Mouse (Mus musculus) telencephalon, adult 2 months (tissue): Measurements from ENCODE around the gene Prickle1.

Experiments used
- DNase-seq: peaks from one replicate; pipeline ENCODE4 v3.0.0-alpha.2; 2011; ENCODE audit warnings: low read depth, low spot score

The Prickle1 gene

GRCm38 (mm10) chr15:93548297-93548696 lies 47.4 kb downstream of the Prickle1 start:
- DNase-seq, result no peak

- DNase-seq, result no peak
Observed at GRCm38 (mm10) chr15:93539415-93539814, 56.3 kb downstream of the Prickle1 start.

GRCm38 (mm10) chr15:93538551-93539205 lies 57.0 kb downstream of the Prickle1 start:
- DNase-seq, result no peak

DNA sequence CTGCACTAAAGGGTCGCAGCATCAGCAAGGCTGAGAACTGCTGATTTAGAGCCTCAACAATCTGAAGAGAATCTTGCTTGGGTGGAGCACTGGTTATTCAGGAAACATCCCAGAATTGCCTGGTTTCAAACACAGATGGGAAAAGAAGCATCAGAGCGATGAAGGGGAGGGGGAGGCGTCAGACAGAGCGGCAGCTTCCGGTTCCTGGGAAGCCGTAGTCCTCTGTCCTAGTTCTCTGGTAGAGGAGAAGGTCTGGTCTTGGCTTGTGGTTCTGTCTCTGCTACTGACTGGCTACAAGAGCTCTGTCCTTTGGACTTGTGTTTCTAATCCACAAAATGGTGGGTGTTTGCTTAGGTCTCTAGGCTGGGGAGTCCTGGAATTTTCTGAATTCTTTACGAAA lies 57.9 kb downstream of the Prickle1 start:
- DNase-seq, result no peak

GRCm38 (mm10) chr15:93536191-93536590 lies 59.5 kb downstream of the Prickle1 start:
- no peak for DNase-seq

GRCm38 (mm10) chr15:93530703-93531032 lies 65.0 kb downstream of the Prickle1 start:
- DNase-seq, result no peak

GRCm38 (mm10) chr15:93529831-93530702 lies 65.6 kb downstream of the Prickle1 start:
- DNase-seq, result no peak

DNA sequence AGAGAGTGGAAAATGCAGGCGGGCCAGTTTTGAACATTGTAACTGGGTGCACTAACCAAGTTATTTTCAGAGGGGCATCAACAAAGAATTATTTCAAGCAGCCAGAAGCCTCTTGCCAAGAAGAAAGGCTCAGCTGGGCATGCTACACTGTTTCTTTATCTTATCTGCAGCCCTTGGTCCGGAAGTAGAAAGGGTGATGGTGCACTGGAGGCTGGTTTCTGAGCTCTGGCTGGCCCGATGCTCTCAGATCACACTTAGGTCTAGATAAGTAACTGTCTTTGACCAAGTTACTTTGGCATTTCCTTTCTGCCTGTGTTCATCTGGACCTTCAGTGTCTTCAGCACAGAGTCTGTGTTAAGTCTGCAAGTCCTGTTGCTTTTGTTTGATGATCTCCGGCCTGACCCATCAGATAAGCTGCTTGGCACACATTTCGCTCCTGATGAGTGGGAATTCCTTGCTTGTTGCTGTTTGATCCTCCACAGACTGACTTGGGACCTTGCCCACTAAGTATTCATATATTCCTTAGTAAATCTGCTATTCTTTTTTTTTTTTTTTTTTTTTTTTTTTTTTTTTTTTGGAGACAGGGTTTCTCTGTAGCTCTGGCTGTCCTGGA lies 70.3 kb downstream of the Prickle1 start:
- no peak for DNase-seq

DNA sequence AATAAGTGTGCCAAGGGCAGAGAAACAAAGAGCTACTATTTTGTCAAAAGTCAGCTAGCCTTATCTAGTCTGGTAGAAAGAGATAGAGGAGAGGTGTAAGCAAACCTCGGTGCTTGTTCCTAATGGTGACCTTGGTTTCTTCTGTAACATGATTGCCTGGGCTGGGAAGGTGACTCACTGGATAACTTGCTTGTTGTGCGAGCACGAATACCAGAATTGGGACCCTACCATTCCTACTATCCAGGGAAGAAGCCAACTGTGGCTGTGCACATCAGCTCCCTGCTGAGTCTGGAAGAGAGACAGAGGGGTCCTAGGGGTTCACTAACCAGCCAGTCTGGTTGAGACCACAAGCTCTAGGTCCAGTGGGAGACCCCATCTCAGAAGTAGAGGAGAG lies 73.9 kb downstream of the Prickle1 start:
- DNase-seq, result no peak

- DNase-seq, result no peak
Observed at GRCm38 (mm10) chr15:93521088-93521786, 74.5 kb downstream of the Prickle1 start.

GRCm38 (mm10) chr15:93519836-93520826 lies 75.6 kb downstream of the Prickle1 start:
- no peak for DNase-seq

GRCm38 (mm10) chr15:93518941-93519835 lies 76.5 kb downstream of the Prickle1 start:
- DNase-seq, result no peak

DNA sequence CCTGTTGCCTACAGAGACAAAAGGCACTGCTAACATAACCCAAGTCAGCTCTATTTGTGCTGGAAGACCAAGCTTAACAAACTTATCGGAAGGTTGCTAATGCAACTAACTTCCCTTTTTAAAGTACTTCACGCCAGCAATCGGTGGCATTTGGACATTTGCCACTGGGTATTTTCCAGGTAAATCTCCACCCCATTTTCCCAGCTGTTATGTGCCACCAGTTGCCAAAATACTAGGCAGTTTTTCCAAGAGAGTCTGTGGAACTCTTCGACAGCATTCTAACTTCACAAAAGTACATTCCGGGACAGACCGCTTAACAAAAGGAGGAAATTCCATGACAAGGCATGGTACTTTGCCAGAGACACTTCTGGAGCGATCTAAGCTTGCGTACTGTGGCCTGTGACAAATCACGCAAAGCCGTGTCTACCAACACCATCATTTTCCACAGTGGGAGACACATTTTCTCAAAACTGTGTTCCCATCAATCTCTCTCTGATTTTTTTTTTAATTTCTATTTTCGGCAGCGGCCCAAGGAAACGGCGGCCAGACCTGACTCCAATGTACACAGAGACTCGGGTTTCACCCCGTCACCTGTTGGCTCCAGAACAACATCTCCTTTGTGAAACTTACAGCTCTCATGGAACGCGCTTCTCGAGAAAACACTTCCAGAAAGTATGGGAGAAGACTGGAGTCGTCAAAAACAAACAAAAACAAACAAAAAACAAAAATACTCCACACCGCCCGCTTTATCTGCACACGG lies 77.4 kb downstream of the Prickle1 start:
- DNase-seq, result no peak

DNA sequence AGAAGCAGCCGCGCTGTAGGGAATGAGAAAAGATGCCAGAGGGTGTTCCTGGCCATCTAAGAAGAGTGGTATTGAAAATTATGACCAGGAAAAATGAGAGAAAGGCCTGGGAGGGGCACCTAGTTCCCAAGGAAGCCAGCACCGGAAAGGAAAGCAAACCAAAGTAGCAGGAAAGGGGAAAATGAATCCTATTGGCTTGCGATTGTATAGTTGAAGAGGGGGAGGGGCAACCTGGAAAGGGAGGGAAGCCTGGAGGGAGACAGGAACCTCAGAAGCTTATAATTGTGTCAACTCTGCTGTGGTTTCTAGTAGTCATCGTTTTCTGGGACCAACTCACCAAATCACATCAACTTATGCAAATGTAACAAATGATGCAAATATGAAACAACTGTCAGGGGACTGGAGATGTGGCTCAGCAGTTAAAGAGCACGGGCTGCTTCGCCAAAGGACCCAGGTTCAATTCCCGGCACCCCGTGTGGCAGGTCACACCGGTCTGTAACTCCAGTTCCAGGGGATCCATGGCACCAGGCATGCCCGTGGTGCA lies 78.6 kb downstream of the Prickle1 start:
- DNase-seq, result no peak

GRCm38 (mm10) chr15:93515316-93515715 lies 80.4 kb downstream of the Prickle1 start:
- no peak for DNase-seq

DNA sequence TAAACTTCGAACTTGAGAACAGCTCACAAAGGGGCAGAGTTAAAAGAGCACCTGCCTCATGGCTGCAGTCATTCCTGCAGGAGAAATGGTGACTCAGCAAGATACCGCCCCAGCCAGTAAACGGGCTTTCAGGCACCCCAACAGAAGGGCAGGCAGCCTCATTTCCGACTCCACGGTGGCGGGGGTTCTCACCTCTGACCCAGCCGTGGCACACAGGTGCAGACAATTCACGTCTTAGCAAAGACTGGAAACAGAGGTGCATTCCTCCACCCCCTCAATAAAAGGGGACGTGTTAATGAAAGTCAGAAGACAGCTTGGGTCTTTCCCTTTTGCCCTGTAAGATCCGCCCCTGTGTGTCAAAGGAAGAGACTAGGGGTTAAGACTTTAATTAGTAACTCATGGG lies 81.8 kb downstream of the Prickle1 start:
- DNase-seq, result no peak

DNA sequence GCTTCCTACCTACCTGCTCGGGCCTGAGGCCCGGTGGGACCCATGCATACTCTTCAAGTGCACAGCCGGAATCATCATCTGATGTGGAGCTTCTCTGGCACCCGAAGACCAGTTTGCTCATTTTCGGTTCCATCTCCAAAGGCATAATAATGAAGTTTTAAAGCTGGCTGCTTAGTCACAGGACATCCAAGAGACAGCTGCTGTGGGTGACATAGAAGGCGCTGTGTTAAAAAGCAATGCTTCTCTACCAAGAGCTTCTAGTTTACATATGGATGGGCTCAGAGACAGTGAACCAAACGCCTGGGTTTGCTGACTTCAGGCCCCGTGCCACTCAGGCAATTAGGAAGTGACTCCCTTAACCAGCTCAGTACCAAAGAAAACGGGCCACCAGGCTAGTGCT lies 83.3 kb downstream of the Prickle1 start:
- DNase-seq, result no peak

DNA sequence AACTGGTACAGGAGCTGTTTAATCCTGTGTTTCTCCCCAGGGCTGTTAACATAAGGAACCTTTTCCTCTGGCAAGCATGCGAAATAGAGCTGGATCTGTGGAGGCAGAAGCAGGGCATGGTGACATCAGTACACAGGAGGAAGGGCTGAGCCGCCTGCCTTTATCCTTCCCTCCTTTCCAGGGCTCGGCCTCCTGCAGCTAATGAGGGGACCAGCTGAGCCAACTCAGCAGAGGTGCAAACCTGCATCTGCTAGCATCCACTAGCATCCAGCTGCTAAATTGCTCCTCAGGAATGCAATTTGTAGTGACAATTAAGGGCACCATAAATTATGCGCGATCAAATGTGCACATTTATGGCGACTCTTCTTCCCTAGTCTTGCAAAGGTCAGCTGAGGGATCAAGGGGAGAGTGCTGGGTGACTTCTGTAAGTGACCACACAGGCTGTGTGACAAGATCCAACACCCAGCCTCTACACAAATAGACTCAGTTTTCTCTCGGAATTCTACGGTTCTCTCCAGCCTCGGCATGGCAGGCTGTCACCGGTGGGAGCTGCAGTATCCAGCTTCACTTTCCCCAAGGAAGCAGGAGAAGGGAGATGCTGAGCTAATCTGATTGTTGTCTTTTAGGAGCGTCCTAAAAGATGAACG lies 84.9 kb downstream of the Prickle1 start:
- DNase-seq, result no peak
